Mouse (Mus musculus) midbrain, embryonic 13.5 days (tissue): ENCODE measurements around the gene Tubb2a. TPM values are rescaled to one million over a fixed set of nuclear protein-coding genes. Genes with fewer than 3 reads are reported as not detected.

Experiments
- ATAC-seq: fragments of 200-750 bp; cut with Nextera tagmentation; 2 replicates; pipeline ENCODE4 v1.8.0; 2017; ENCODE audit warnings: mild to moderate bottlenecking, moderate TSS enrichment, moderate library complexity
- H3K27ac ChIP-seq: fragments of 300-500 bp; sonication (generic); 2 replicates; pipeline ENCODE4 v1.5.1; 2015; ENCODE audit warnings: inconsistent platforms, mild to moderate bottlenecking, moderate library complexity
- H3K27me3 ChIP-seq: fragments of 300-500 bp; sonication (generic); 2 replicates; pipeline ENCODE4 v1.6.1; 2015; ENCODE audit warnings: mild to moderate bottlenecking, inconsistent platforms
- H3K36me3 ChIP-seq: fragments of 300-500 bp; sonication (generic); 2 replicates; pipeline ENCODE4 v1.6.1; 2015; ENCODE audit warnings: mild to moderate bottlenecking, inconsistent platforms
- H3K4me1 ChIP-seq: fragments of 300-500 bp; sonication (generic); replicated peaks from 2 replicates; pipeline ENCODE4 v1.6.1; 2015; ENCODE audit warnings: inconsistent platforms
- H3K4me2 ChIP-seq: fragments of 300-500 bp; sonication (generic); replicated peaks from 2 replicates; pipeline ENCODE4 v1.6.1; 2015; ENCODE audit warnings: moderate library complexity, mild to moderate bottlenecking, inconsistent platforms
- H3K4me3 ChIP-seq: fragments of 300-500 bp; sonication (generic); replicated peaks from 2 replicates; pipeline ENCODE4 v1.5.1; 2015; ENCODE audit warnings: mild to moderate bottlenecking, inconsistent platforms
- H3K9ac ChIP-seq: fragments of 300-500 bp; sonication (generic); replicated peaks from 2 replicates; pipeline ENCODE4 v1.6.1; 2015; ENCODE audit warnings: mild to moderate bottlenecking, inconsistent platforms
- H3K9me3 ChIP-seq: fragments of 300-500 bp; sonication (generic); 2 replicates; pipeline ENCODE4 v1.6.1; 2016; ENCODE audit warnings: mild to moderate bottlenecking, inconsistent platforms
- WGBS: fragments of 180-500 bp; shearing (Covaris S2); methylation state at CpG from one replicate; pipeline ENCODE4 v1.1.7; 2015; 5-methylcytosine and 5-hydroxymethylcytosine counted together
- polyA plus RNA-seq: library from polyadenylated mRNA; unstranded; fragments of >200 nt; fragmentation: Nextera tagmentation; extraction: Ambion mirVana; gene quantifications from 2 replicates; pipeline ENCODE4 v1.2.1, GENCODE M21; 2015

Gene Tubb2a
- polyA plus RNA-seq, 1 experiment from 2014 or later, result 1,655 TPM

DNA sequence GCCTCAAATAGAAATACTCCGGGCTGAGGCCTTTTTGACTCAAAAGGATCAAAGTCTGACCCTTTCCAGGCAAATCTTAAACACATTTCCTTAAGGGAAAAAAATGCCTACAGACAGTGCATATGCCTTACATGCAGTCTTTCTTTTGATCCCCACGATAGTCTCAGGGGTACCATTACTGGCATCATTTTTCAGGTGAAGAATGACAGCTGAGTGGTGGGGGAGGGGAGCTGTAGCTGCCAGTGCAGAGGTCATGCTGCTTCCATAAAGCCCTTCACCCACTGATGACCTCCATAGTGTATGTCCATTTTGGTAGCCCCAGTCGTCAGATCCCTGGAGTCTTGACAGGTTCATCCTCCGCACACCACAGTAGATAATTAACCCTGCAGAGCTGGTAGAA is 7.5 kb downstream of the Tubb2a start:
- no peaks in the 10 kb centered on the region for H3K27me3 ChIP-seq
- H3K4me2 ChIP-seq, result no peak overlapping the region
- no peaks in the 10 kb centered on the region for H3K9me3 ChIP-seq
- H3K4me1 ChIP-seq, result peaks cover 38% of the 10 kb centered on the region
- H3K4me3 ChIP-seq, result no peak overlapping the region
- ATAC-seq, result no peak
- no peak overlapping the region for H3K9ac ChIP-seq
- peaks cover 11% of the 10 kb centered on the region for H3K36me3 ChIP-seq
- 69% methylated on average over 4 of the region's 4 CpGs for WGBS
- no peak overlapping the region for H3K27ac ChIP-seq

DNA sequence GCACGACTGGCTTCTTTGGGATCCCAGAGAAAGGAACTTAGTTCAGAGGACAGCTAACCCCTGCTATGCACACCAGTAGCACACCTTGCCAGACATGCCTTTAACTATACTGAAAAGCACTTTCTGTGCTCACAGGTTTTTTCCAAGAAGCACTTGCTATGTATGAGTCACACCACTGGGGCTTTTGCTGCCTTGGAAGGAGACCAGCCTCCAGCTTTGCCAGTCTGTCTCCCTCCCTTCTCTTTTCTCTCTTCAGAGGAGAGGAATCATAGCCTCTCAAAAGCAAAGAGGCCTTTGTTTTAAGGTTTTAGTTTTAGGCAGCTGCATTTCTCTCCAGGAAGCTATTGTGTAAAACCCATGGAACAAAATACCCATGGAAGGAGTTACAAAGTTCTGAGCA is 11.5 kb downstream of the Tubb2a start:
- Histone ChIP-seq H3K9ac (no peak overlapping the region), H3K27ac (no peak overlapping the region), H3K4me1 (peaks cover 15% of the 10 kb centered on the region; the same call in 1 of the 2 replicates), H3K4me2 (no peak overlapping the region), H3K4me3 (no peak overlapping the region), H3K36me3 (peaks cover 11% of the 10 kb centered on the region; the same call in 1 of the 2 replicates), H3K27me3 (no peaks in the 10 kb centered on the region), H3K9me3 (no peaks in the 10 kb centered on the region)
- no peak for ATAC-seq
- 30% methylated on average over 1 of the region's 1 CpGs for WGBS

DNA sequence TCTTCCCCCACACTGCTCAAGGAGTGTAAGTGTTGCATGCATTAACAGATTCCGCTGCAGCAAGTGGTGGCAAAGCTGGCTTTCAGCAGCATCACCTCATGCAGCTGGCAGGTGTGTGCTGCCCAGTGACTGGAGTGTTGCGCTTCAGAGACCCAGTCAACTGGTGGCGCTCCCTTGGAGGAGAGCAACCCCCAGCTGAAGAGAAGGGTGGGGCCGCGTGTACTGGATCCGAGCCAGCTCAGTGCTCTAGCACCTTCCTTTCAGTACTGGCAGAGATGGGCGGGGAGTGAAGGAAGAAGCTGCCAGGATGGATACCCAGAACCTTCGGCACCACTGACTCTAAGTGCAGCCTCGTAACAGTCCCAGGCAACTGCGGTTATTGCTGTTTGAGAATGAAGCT is 15.3 kb downstream of the Tubb2a start:
- 95% methylated on average over 10 of the region's 10 CpGs for WGBS
- ATAC-seq, result no peak
- H3K27me3 ChIP-seq, result no peaks in the 10 kb centered on the region
- H3K4me1 ChIP-seq, result 0 out of 2 replicates have a peak, but pooled peaks cover 3% of the 10 kb centered on the region
- H3K9ac ChIP-seq, result no peak overlapping the region
- no peak overlapping the region for H3K4me3 ChIP-seq
- no peak overlapping the region for H3K4me2 ChIP-seq
- H3K27ac ChIP-seq, result no peak overlapping the region
- H3K36me3 ChIP-seq, result peaks cover 28% of the 10 kb centered on the region
- no peaks in the 10 kb centered on the region for H3K9me3 ChIP-seq

DNA sequence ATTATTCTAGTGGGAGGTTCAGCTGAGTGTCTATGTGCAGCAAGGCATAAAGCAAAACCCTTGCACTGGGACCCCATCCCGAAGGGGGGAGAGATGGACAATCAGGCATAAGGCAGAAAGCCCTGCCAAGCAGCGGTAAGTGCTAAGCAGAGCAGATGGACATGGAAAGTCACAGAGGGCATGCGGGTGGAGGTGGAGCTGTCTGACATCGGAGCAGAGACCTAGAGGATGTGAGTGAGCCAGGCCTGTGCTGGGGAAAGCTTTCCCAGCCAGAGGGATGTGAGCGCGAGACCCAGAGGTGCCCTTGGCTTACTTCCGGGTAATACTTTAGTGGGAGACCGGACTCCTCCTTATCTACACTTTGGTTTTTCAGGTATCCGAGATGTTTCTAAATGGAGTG is 17.7 kb downstream of the Tubb2a start:
- no peaks in the 10 kb centered on the region for H3K4me1 ChIP-seq
- no peak overlapping the region for H3K9ac ChIP-seq
- peaks cover 38% of the 10 kb centered on the region for H3K36me3 ChIP-seq
- ATAC-seq, result no peak
- H3K27me3 ChIP-seq, result no peaks in the 10 kb centered on the region
- no peaks in the 10 kb centered on the region for H3K9me3 ChIP-seq
- no peak overlapping the region for H3K4me3 ChIP-seq
- H3K27ac ChIP-seq, result no peak overlapping the region
- 93% methylated on average over 9 of the region's 9 CpGs for WGBS
- H3K4me2 ChIP-seq, result no peak overlapping the region

DNA sequence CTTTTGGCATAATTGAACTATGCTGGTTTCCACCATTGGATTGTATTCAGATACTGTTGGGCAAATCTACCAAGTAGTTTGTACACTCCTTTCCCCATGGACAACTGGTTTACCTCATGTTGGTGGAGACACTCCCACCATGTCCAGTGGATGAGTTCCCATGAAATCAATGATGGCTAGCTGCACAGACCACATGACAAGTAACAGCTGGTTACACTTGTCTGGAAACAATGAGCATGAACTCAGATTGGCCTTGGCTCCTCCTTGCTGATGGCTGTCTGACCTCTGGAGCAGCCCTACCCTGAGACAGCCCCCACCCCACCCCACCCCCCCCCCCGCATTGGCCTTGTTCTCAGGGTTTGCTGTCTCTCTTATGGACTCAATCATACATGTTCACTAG is 20.6 kb downstream of the Tubb2a start:
- no peaks in the 10 kb centered on the region for H3K27me3 ChIP-seq
- no peak overlapping the region for H3K9ac ChIP-seq
- no peak overlapping the region for H3K4me3 ChIP-seq
- H3K4me2 ChIP-seq, result no peak overlapping the region
- H3K36me3 ChIP-seq, result peaks cover 40% of the 10 kb centered on the region
- H3K4me1 ChIP-seq, result no peaks in the 10 kb centered on the region
- H3K9me3 ChIP-seq, result no peaks in the 10 kb centered on the region
- WGBS, result 80% methylated on average over 1 of the region's 1 CpGs
- no peak for ATAC-seq
- H3K27ac ChIP-seq, result no peak overlapping the region

DNA sequence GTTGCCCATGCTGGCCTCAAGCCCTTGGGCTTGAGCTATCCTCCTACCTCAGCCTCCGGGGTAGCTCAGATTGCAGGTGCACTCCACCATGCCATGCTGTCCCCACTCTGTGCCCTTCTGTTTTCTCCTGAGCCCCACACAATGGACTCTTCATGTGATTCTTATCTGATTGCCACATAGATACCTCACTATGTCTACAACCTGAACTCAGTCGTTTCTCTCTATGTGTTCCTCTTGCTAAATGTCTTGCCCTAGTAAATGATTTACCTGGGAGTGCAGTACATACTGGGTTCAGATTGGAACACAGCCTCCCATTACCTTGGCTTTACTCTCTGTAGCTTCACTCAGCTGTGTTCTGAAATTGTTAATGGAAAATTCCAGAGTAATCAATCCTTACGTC is 22.8 kb downstream of the Tubb2a start:
- Histone ChIP-seq H3K27ac (no peak overlapping the region), H3K4me3 (no peak overlapping the region), H3K9me3 (no peaks in the 10 kb centered on the region), H3K4me2 (no peak overlapping the region), H3K4me1 (no peaks in the 10 kb centered on the region), H3K9ac (no peak overlapping the region), H3K27me3 (no peaks in the 10 kb centered on the region), H3K36me3 (peaks cover 50% of the 10 kb centered on the region)
- 90% methylated on average over 3 of the region's 3 CpGs for WGBS
- no peak for ATAC-seq

DNA sequence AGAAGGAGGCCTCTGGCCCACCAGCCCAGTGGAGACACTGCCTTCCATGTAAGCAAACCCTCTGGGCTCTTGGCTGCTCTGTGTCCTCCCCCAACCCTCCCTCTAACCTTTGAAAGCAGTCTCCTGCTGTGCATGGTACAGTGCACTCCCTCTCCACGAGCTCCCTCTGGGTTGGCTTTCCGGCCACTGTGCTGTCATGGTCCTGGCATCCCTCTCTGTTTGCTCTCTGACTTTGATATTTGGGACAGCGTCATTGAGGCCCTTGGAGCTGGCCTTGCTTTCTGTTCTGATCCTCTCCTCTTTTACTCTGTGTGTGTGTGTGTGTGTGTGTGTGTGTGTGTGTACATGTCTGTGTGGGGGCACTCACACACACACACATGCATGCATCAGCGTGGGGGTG is 23.4 kb downstream of the Tubb2a start:
- no peaks in the 10 kb centered on the region for H3K9me3 ChIP-seq
- no peak overlapping the region for H3K9ac ChIP-seq
- no peaks in the 10 kb centered on the region for H3K27me3 ChIP-seq
- no peak overlapping the region for H3K4me2 ChIP-seq
- 60% methylated on average over 4 of the region's 4 CpGs for WGBS
- 0 out of 2 replicates have a peak, but pooled peaks have one; percentile 17 for ATAC-seq
- no peak overlapping the region for H3K4me3 ChIP-seq
- H3K36me3 ChIP-seq, result peaks cover 49% of the 10 kb centered on the region
- no peaks in the 10 kb centered on the region for H3K4me1 ChIP-seq
- no peak overlapping the region for H3K27ac ChIP-seq

DNA sequence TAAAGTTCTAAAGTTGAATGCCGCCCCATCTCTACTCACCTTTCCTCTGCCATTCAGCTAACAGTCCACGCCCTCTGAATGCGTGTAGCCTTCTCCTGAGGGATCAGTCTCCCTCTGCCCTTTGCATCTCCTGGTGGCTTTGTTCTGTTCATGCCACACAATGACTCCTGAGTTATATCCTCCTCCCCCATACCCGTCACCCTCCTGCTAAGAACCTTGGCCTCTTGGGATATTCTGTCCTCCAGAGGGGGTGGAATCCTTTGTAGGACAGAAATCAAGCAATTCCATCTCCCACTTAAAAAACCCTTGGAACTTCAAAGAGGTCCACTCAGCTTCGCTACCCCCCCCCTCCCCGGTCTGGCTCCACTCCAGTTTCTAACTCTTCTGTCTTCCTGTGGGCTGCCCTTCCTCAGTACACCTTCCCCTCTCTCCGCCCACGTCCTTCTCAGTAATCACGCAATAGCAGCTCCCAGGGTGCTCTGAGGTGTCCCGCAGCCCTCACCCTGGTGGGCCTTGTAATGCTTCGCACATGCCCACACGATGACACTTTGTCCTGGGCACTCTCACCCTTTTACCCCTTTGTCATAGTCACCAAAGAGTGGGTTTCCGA is 24.0 kb downstream of the Tubb2a start:
- 84% methylated on average over 13 of the region's 13 CpGs for WGBS
- ATAC-seq, result no peak
- no peaks in the 10 kb centered on the region for H3K4me1 ChIP-seq
- no peak overlapping the region for H3K9ac ChIP-seq
- H3K36me3 ChIP-seq, result peaks cover 49% of the 10 kb centered on the region
- no peak overlapping the region for H3K27ac ChIP-seq
- H3K27me3 ChIP-seq, result no peaks in the 10 kb centered on the region
- H3K4me2 ChIP-seq, result no peak overlapping the region
- no peak overlapping the region for H3K4me3 ChIP-seq
- no peaks in the 10 kb centered on the region for H3K9me3 ChIP-seq

DNA sequence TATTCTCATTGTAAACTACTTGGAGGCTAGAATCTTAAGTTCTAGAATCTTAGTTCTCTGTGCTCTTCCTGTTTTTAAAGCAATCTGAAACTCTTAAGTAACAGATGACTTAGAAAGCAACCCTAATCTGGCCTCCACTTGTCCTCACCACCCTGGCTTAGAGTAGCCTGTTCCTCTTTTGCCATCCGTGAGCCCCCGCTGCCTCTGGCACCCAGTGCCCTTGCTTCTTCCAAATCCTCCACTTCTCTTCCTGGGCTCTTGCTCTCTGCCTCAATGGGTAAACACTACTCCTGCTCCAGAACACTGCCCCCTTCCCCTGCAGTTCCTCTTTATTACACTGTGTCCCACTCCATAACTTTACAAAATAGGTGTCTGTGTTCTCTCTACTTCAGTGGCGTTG is 26.1 kb downstream of the Tubb2a start:
- no peaks in the 10 kb centered on the region for H3K9me3 ChIP-seq
- H3K36me3 ChIP-seq, result peaks cover 48% of the 10 kb centered on the region
- H3K27ac ChIP-seq, result no peak overlapping the region
- H3K4me3 ChIP-seq, result no peak overlapping the region
- WGBS, result 96% methylated on average over 3 of the region's 3 CpGs
- ATAC-seq, result no peak
- H3K9ac ChIP-seq, result no peak overlapping the region
- H3K4me2 ChIP-seq, result no peak overlapping the region
- H3K27me3 ChIP-seq, result no peaks in the 10 kb centered on the region
- peaks cover 2% of the 10 kb centered on the region for H3K4me1 ChIP-seq

DNA sequence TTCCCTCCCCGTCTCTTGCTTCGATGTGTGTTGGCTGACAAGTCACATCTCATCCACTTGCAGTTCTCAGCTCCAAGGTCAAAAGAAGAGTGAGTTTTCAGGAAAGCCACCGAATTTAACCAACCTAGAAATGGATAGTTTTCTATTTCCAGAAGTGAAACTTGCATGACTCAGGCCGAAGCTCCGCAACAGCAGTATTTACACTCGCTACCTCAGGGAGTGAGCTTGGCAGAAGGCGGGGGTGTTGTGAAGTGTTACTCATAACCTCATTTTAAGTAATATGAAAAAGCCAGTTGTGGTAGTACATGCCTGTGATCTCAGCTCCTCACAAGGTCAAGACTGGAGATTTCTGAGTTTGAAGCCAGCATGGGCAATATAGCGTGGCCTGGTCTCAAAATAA is 27.3 kb downstream of the Tubb2a start:
- H3K36me3 ChIP-seq, result peaks cover 42% of the 10 kb centered on the region
- no peak overlapping the region for H3K4me2 ChIP-seq
- no peaks in the 10 kb centered on the region for H3K27me3 ChIP-seq
- H3K27ac ChIP-seq, result no peak overlapping the region
- H3K4me3 ChIP-seq, result no peak overlapping the region
- H3K9me3 ChIP-seq, result no peaks in the 10 kb centered on the region
- no peak for ATAC-seq
- H3K9ac ChIP-seq, result no peak overlapping the region
- H3K4me1 ChIP-seq, result peaks cover 5% of the 10 kb centered on the region
- WGBS, result 95% methylated on average over 8 of the region's 8 CpGs

DNA sequence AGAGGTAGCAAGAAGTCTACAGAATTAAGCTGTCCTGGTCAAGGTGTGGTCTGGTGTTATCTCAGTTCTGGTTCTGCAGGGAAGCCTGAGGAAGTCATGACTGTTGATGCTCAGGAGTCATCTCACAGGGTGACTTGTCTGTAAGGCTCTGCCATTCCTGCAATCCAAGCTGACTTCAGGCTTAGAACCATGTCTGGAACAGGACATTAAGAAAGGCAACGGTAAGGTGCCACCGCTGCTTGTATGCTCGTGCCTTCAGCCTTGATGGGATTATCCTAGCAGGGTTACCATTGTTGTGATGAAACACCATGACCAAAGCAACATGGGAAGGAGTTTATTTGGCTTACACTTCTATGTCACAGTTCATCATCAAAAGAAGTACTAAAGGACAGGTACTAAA is 30.3 kb downstream of the Tubb2a start:
- H3K36me3 ChIP-seq, result peaks cover 27% of the 10 kb centered on the region
- 68% methylated on average over 3 of the region's 3 CpGs for WGBS
- no peak for ATAC-seq

DNA sequence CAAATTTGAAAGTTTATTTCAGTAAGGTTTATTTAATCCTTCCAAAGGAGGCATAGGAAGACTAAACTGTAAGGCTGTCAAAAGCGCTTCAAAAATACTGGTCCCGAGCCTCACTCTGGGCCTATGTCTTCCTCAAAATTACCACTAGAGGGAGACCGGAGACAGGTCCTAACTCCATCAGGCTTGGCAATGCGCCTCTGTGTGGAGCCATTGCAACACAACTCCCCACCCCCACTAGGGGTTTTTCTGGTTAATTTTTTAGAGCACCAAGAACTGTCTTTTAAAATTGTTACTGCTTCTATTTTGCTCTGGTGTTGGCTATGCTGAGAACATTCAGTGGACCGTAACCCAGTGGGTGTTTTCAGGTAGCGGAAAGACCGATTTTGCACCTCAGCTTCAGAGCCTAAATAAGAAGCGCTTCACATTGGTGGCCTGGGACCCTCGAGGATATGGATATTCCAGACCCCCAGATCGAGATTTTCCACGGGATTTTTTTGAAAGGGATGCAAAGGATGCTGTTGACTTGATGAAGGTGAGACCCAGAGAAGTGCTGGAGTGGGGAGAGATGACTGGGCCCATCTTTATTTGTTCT is 31.3 kb downstream of the Tubb2a start:
- no peaks in the 10 kb centered on the region for H3K9me3 ChIP-seq
- H3K36me3 ChIP-seq, result peaks cover 20% of the 10 kb centered on the region
- H3K4me3 ChIP-seq, result no peak overlapping the region
- ATAC-seq, result peak; percentile 95
- no peak overlapping the region for H3K9ac ChIP-seq
- H3K4me2 ChIP-seq, result no peak overlapping the region
- H3K4me1 ChIP-seq, result peaks cover 7% of the 10 kb centered on the region
- no peak overlapping the region for H3K27ac ChIP-seq
- WGBS, result 40% methylated on average over 11 of the region's 11 CpGs
- no peaks in the 10 kb centered on the region for H3K27me3 ChIP-seq

More for the DNA sequence above, 30.3 kb downstream of the Tubb2a start:
- Histone ChIP-seq H3K27ac (no peak overlapping the region), H3K4me1 (peaks cover 6% of the 10 kb centered on the region), H3K9me3 (no peaks in the 10 kb centered on the region), H3K4me3 (no peak overlapping the region), H3K27me3 (no peaks in the 10 kb centered on the region), H3K4me2 (no peak overlapping the region), H3K9ac (no peak overlapping the region)
